Mouse (Mus musculus): Measurements from ENCODE around the gene Cplx2.

GRCm38 (mm10) chr13:54325814-54326213, 45.3 kb upstream of the Cplx2 start:
- no peak for TF ChIP-seq CTCF (IDR thresholded peaks at IDR 0.05; ENCODE audit: extremely low read depth, insufficient read depth, insufficient read length, insufficient replicate concordance)
- no peak for TF ChIP-seq POLR2A (IDR thresholded peaks at IDR 0.05; ENCODE audit: low read depth, low read length)

Measured in spleen, adult 2 months (tissue).